Mouse (Mus musculus): ENCODE results near the gene Piezo1. TPM values are rescaled to one million over a fixed set of nuclear protein-coding genes. Genes with fewer than 3 reads are reported as not detected.

Gene Piezo1
- total RNA-seq, 2 experiments from 2014 or later, result 27.4 to 30.0 TPM

DNA sequence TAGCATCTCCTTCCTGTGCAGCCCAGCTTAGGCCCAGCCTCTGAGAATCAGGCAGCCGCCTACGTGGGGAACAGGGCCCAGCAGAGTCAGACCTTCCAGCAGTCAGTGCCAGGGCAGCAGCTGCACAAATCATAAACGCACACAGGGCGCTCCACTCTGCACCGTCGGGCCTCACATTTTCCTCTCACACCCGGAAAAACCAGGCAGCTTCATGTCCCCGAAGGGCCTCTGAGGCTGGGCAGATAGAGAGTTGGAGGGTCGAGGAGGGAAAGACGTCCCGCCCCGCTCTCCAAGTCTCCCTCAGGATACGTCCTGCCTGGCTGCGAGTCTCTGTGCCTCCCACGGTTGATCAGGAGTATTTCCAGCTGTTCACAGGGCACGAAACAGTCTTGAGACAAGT is 39.6 kb downstream of the Piezo1 start:
- ATAC-seq (ENCODE audit: poor library complexity, severe bottlenecking), result no peak

- ATAC-seq (ENCODE audit: poor library complexity, severe bottlenecking), result peak; percentile 89
Measured at GRCm38 (mm10) chr8:122500856-122501255, 50.3 kb downstream of the Piezo1 start.

DNA sequence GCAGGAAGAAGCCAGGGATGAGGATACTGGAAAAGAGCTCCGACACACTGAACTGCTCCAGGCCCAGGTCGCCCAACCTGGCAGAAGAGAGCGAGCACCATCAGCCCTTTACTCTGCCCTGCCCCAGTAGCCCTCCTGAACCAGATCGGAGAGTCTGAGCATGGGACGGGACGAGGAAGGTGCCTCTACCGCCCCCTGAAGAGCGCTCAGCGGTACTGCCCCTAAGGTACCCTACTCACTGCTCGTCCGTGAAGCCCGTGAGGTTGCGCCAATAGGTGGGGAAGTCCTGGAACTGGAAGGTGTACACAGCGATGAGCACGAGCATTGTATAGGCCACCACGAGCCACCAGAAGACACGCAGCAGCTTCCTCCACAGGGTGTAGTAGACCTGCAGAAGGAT is 53.2 kb downstream of the Piezo1 start:
- ATAC-seq (ENCODE audit: poor library complexity, severe bottlenecking), result peak; percentile 69

DNA sequence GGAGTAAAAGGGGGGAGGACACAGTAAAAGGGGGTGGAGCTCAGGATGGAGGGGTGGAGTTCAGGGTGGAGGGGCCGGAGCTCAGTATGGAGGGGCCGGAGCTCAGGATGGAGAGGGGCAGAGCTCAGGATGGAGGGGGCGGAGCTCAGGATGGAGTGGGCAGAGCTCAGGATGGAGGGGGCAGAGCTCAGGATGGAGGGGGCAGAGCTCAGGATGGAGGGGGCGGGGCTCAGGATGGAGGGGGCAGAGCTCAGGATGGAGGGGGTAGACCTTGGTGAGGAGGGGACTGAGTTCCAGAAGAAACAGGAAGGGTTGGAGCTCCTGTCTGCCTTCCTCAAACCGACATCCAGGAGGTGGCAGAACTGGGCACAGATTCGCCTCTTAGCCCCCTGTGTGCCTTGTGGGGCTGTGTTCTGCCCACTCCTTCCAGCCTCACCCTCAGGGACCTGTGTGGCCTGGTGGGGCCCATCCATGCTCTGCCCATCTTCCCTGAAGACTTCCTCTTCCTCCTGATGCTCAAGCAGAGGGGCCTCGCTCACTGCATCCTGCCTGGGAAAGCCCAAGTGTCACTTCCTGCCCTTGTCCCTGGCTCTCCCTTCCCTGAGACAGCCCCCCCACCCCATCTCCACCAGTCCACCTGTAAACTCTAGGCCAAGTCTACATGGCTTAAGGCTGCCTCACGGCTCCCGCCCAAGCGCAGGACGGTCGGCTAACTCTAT is 54.0 kb downstream of the Piezo1 start:
- ATAC-seq (ENCODE audit: poor library complexity, severe bottlenecking), result no peak

- ATAC-seq (ENCODE audit: poor library complexity, severe bottlenecking), result no peak
Measured at GRCm38 (mm10) chr8:122488387-122488786, 62.7 kb downstream of the Piezo1 start.

DNA sequence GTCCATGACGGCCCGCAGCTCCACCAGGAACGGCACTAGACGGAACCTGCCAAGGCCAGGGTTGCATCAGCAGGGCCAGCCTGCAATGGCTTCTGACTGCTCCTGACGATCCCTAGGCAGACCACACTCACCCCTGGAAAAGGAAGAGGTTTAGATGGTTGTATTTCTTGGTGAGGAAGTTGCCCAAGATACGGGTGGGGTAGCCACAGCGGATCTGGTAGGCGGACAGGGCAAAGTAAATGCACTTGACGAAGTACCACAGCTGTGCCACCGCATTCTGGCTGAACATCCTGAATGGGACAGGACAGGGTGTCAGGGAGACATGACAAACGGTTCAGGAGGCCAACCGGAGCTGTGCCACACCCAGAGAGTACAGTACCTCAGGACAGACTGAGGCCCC is 66.3 kb downstream of the Piezo1 start:
- ATAC-seq (ENCODE audit: poor library complexity, severe bottlenecking), result peak; percentile 88

- ATAC-seq (ENCODE audit: poor library complexity, severe bottlenecking), result no peak
Measured at GRCm38 (mm10) chr8:122483877-122484276, 67.3 kb downstream of the Piezo1 start.

GRCm38 (mm10) chr8:122482448-122482847 is 68.7 kb downstream of the Piezo1 start:
- ATAC-seq (ENCODE audit: poor library complexity, severe bottlenecking), result no peak

- peak; percentile 78 for ATAC-seq (ENCODE audit: poor library complexity, severe bottlenecking)
Measured at GRCm38 (mm10) chr8:122475580-122476320, 75.4 kb downstream of the Piezo1 start, which contains the start of the genes Rnf166 and Ctu2. Rnf166 (minus strand) TSS chr8:122476064. Ctu2 (plus strand) TSS chr8:122476143.

DNA sequence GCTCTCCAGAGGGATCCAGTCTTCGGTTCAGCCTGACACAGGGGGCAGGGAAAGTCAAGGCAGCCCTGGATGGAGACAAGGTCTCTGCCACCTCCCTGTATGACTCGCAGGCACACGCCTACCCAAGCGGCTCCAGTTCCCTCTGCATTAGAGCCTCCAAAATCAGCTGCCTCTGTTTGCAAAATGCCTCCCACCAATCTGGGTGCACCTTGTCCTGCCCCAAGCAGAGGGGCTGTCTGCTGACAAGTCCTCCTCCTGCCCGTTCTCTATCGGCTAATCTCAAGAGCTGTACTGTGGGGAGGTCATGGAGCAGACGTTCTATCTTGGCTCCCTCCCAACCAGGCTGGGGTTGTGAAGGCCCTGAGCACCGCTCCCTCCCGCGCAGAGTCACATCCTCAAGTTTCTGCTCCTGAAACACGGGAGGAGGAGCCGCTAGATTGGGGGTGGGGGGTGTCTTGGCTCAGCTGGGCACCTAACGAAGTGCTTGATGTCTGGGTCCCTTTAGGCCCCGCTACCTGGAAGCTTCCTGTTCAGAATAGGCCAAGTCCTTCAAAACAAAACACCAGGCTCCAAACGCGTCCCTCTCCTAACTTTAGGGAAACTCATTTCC is 76.1 kb downstream of the Piezo1 start:
- 0 out of 2 replicates have a peak, but pooled peaks have one; percentile 2 for ATAC-seq (ENCODE audit: poor library complexity, severe bottlenecking)

DNA sequence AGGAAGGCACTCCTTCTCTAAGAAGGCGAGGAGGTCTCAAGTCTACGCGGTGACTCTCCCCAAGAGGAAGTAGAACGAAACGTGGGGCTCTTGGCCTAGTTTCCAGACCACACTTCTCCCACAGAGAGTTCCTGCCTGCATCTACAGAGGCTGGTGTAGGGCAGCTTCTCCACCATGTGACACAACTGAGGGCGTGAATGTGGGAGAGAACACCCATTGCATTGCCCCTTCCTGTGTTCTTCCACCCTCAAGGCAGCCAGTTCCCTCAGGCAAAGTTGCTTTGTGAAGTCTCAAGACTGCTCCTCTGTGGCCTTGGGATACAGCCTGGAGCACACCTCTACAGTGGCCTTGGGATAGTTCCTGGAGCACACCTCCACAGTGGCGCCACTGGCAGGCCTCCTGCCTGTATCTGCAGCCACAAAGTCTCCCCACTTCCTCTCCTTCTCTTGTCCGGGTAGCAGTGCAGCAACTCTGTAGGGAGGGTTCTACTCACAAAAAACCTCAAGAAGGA is 77.2 kb downstream of the Piezo1 start:
- peak; percentile 66 for ATAC-seq (ENCODE audit: poor library complexity, severe bottlenecking)

GRCm38 (mm10) chr8:122470691-122471090 is 80.4 kb downstream of the Piezo1 start:
- no peak for ATAC-seq (ENCODE audit: poor library complexity, severe bottlenecking)

GRCm38 (mm10) chr8:122469965-122470364 is 81.2 kb downstream of the Piezo1 start:
- ATAC-seq (ENCODE audit: poor library complexity, severe bottlenecking), result peak; percentile 23; the same call in 1 of the 2 replicates

DNA sequence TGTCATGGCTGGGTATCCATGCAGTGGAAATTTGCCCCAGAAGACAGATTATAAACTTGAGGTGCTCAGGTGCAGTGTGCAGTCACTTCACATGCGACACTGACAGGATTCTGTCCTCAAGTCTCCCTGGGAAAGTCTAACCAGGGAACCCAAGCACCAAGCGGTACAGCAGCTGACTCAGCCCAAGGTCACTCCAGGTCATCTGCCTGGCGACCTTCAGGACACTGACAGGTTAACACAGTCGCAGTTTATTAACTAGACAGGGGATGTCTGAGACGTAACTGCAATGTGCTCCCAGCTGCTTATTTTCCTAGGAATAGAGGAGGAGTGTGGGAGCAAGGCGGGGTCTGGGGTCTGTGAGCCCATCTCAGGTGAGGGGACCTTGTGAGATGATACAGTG is 81.7 kb downstream of the Piezo1 start:
- ATAC-seq (ENCODE audit: poor library complexity, severe bottlenecking), result no peak

- no peak for ATAC-seq (ENCODE audit: poor library complexity, severe bottlenecking)
Measured at GRCm38 (mm10) chr8:122467816-122468215, 83.3 kb downstream of the Piezo1 start.

- ATAC-seq (ENCODE audit: poor library complexity, severe bottlenecking), result no peak
Measured at GRCm38 (mm10) chr8:122464985-122465384, 86.1 kb downstream of the Piezo1 start.

GRCm38 (mm10) chr8:122463651-122464640 is 87.2 kb downstream of the Piezo1 start:
- peak; percentile 43 for ATAC-seq (ENCODE audit: poor library complexity, severe bottlenecking)

GRCm38 (mm10) chr8:122462510-122462909 is 88.6 kb downstream of the Piezo1 start:
- no peak for ATAC-seq (ENCODE audit: poor library complexity, severe bottlenecking)

GRCm38 (mm10) chr8:122461473-122462148 is 89.5 kb downstream of the Piezo1 start:
- no peak for ATAC-seq (ENCODE audit: poor library complexity, severe bottlenecking)

Data from megakaryocyte, adult 5-6 weeks (primary cell).